Comparison of ENCODE assay signal across 8 mouse cellular contexts in genomic region chr5:64862269-64862668, GRCm38 (mm10). TPM values are rescaled to one million over a fixed set of nuclear protein-coding genes. Genes with fewer than 3 reads are reported as not detected.
DNase-seq lines count a peak whose midpoint lies in the region; ATAC-seq and TF ChIP-seq lines count a peak whose summit lies in the region.
"Had no signal": no experiment of that assay in that cellular context is flagged by ENCODE, and none has a peak within 500 bp of the region (broad histone marks: within the 10 kb centered on the region; RNA-seq: fewer than 3 reads in every experiment).

No protein-coding gene starts in this region.

- H3K4me1 ChIP-seq in neural tube, embryonic 13.5 days (replicated peaks), result peaks cover 17% of the 10 kb centered on the region
- H3K4me1 ChIP-seq in forebrain, postnatal 0 days (ENCODE audit: insufficient read depth), result peaks cover 7% of the 10 kb centered on the region; the same call in 1 of the 2 replicates
- peaks cover 6% of the 10 kb centered on the region for H3K4me1 ChIP-seq in hindbrain, embryonic 16.5 days (ENCODE audit: control insufficient read depth, insufficient read depth, low read depth, low read length)
- H3K4me1 ChIP-seq in limb, embryonic 13.5 days, result peaks cover 34% of the 10 kb centered on the region
- H3K4me1 ChIP-seq: midbrain, embryonic 12.5 days had no signal

- no peaks in the 10 kb centered on the region for H3K27me3 ChIP-seq in neural tube, embryonic 13.5 days
- no peaks in the 10 kb centered on the region for H3K27me3 ChIP-seq in forebrain, postnatal 0 days (ENCODE audit: insufficient read depth, low read length)
- H3K27me3 ChIP-seq in hindbrain, embryonic 16.5 days (replicated peaks; ENCODE audit: control insufficient read depth, insufficient read depth, low read length), result no peaks in the 10 kb centered on the region
- H3K27me3 ChIP-seq in limb, embryonic 13.5 days, result no peaks in the 10 kb centered on the region
- H3K27me3 ChIP-seq: midbrain, embryonic 12.5 days had no signal

- no peak overlapping the region for H3K9ac ChIP-seq in neural tube, embryonic 13.5 days
- H3K9ac ChIP-seq in forebrain, postnatal 0 days, result no peak overlapping the region
- H3K9ac ChIP-seq in hindbrain, embryonic 16.5 days (ENCODE audit: low read depth, low read length), result no peak overlapping the region
- H3K9ac ChIP-seq in limb, embryonic 13.5 days, result no peak overlapping the region
- H3K9ac ChIP-seq: midbrain, embryonic 12.5 days had no signal

- no peak overlapping the region for H3K4me2 ChIP-seq in neural tube, embryonic 13.5 days
- H3K4me2 ChIP-seq in forebrain, postnatal 0 days (ENCODE audit: low read depth), result peak overlapping the region; percentile 11
- no peak overlapping the region for H3K4me2 ChIP-seq in hindbrain, embryonic 16.5 days (ENCODE audit: low read length)
- H3K4me2 ChIP-seq in limb, embryonic 13.5 days (replicated peaks), result no peak overlapping the region
- H3K4me2 ChIP-seq: midbrain, embryonic 12.5 days had no signal

- ATAC-seq in neural tube, embryonic 13.5 days (ENCODE audit: low read depth), result peak; percentile 77
- peak; percentile 90 for ATAC-seq in forebrain, postnatal 0 days
- peak; percentile 69 for ATAC-seq in hindbrain, embryonic 16.5 days
- peak; percentile 69 for ATAC-seq in limb, embryonic 13.5 days (ENCODE audit: low FRiP score, low read depth)

- no peak overlapping the region for H3K4me3 ChIP-seq in neural tube, embryonic 13.5 days
- no peak overlapping the region for H3K4me3 ChIP-seq in forebrain, postnatal 0 days (ENCODE audit: low read depth, low read length)
- no peak overlapping the region for H3K4me3 ChIP-seq in hindbrain, embryonic 16.5 days (ENCODE audit: low read length)
- no peak overlapping the region for H3K4me3 ChIP-seq in limb, embryonic 13.5 days
- H3K4me3 ChIP-seq: midbrain, embryonic 12.5 days had no signal

- no peak for TF ChIP-seq CTCF in forebrain, postnatal 0 days (IDR thresholded peaks at IDR 0.05; ENCODE audit: low read depth)

- H3K36me3 ChIP-seq in neural tube, embryonic 13.5 days, result no peaks in the 10 kb centered on the region
- H3K36me3 ChIP-seq in forebrain, postnatal 0 days (ENCODE audit: insufficient read depth), result no peaks in the 10 kb centered on the region
- no peaks in the 10 kb centered on the region for H3K36me3 ChIP-seq in hindbrain, embryonic 16.5 days (ENCODE audit: control insufficient read depth, insufficient read depth, low read length)
- H3K36me3 ChIP-seq in limb, embryonic 13.5 days, result no peaks in the 10 kb centered on the region
- H3K36me3 ChIP-seq: midbrain, embryonic 12.5 days had no signal

- DNase-seq in neural tube, embryonic 10.5 days (ENCODE audit: extremely low spot score, low spot score), result no peak
- peak; percentile 85 for DNase-seq in forebrain, postnatal 0 days
- DNase-seq in thymus, postnatal 25 days, result peak; percentile 46
- DNase-seq in spleen, postnatal 4 days (ENCODE audit: low spot score in 2 of 2), result no peak

- 57% methylated on average over 9 of the region's 9 CpGs for WGBS in neural tube, embryonic 13.5 days
- 37% methylated on average over 9 of the region's 9 CpGs for WGBS in forebrain, postnatal 0 days
- WGBS in hindbrain, embryonic 16.5 days, result 45% methylated on average over 9 of the region's 9 CpGs
- 56% methylated on average over 9 of the region's 9 CpGs for WGBS in limb, embryonic 13.5 days

- H3K27ac ChIP-seq in neural tube, embryonic 13.5 days (replicated peaks), result 0 out of 2 replicates have a peak overlapping the region, but pooled peaks have one; percentile 13
- H3K27ac ChIP-seq in forebrain, postnatal 0 days (ENCODE audit: low read depth, low read length), result no peak overlapping the region
- peak overlapping the region; percentile 59; the same call in 1 of the 2 replicates for H3K27ac ChIP-seq in hindbrain, embryonic 16.5 days (ENCODE audit: low read depth, low read length)
- peak overlapping the region; percentile 59 for H3K27ac ChIP-seq in limb, embryonic 13.5 days
- H3K27ac ChIP-seq: midbrain, embryonic 12.5 days had no signal

- no peaks in the 10 kb centered on the region for H3K9me3 ChIP-seq in neural tube, embryonic 13.5 days
- H3K9me3 ChIP-seq in forebrain, postnatal 0 days (ENCODE audit: low read length), result no peaks in the 10 kb centered on the region
- no peaks in the 10 kb centered on the region for H3K9me3 ChIP-seq in hindbrain, embryonic 16.5 days (ENCODE audit: control insufficient read depth, low read length)
- H3K9me3 ChIP-seq in limb, embryonic 13.5 days, result no peaks in the 10 kb centered on the region
- H3K9me3 ChIP-seq: midbrain, embryonic 12.5 days had no signal

RNA-seq across cellular contexts. Expression of gene Klf3, which starts 59.1 kb away (rescaled TPM):
- polyA plus RNA-seq in neural tube, embryonic 13.5 days (2015; fragmentation: Nextera tagmentation; extraction: Ambion mirVana), result 23.8 and 25.3 TPM in 2 replicates
- 10.1 and 14.8 TPM in 2 replicates for total RNA-seq in forebrain, postnatal 0 days (2014; rRNA removed)
- polyA plus RNA-seq in forebrain, postnatal 0 days (2015; fragmentation: Nextera tagmentation; extraction: Ambion mirVana), result 29.7 and 33.7 TPM in 2 replicates
- polyA plus RNA-seq in hindbrain, embryonic 16.5 days (2015; fragmentation: Nextera tagmentation; extraction: Ambion mirVana), result 23.7 and 23.8 TPM in 2 replicates
- 44.9 and 46.1 TPM in 2 replicates for polyA plus RNA-seq in limb, embryonic 13.5 days (2015; fragmentation: Nextera tagmentation; extraction: Ambion mirVana)

Comparison
In these comparisons a context has a peak if more than half of its experiments do, and no peak if none do; other contexts are left out.
1. DNase-seq: peak in forebrain, postnatal 0 days (single experiment) and thymus, postnatal 25 days (single experiment); none in neural tube, embryonic 10.5 days (single experiment) and spleen, postnatal 4 days (0 of 2).
2. Peak in every context shown above with its lines, with median percentiles within 50 percentile points of each other: ATAC-seq.